Mouse (Mus musculus) olfactory bulb, adult 2 months (tissue): Measurements from ENCODE around the gene Jade1.

Source experiments
- CTCF ChIP-seq: fragments of 200-500 bp; IDR thresholded peaks from 2 replicates; pipeline ENCODE4 v1.5.1; 2012; ENCODE audit warnings: low read depth, mild to moderate bottlenecking, low read length, moderate library complexity; ENCODE audit not compliant: insufficient read depth
- POLR2A ChIP-seq: fragments of 200-500 bp; IDR thresholded peaks from 2 replicates; pipeline ENCODE4 v1.6.1; 2012; ENCODE audit warnings: mild to moderate bottlenecking, low read depth, low read length, moderate library complexity; ENCODE audit not compliant: insufficient read depth

DNA sequence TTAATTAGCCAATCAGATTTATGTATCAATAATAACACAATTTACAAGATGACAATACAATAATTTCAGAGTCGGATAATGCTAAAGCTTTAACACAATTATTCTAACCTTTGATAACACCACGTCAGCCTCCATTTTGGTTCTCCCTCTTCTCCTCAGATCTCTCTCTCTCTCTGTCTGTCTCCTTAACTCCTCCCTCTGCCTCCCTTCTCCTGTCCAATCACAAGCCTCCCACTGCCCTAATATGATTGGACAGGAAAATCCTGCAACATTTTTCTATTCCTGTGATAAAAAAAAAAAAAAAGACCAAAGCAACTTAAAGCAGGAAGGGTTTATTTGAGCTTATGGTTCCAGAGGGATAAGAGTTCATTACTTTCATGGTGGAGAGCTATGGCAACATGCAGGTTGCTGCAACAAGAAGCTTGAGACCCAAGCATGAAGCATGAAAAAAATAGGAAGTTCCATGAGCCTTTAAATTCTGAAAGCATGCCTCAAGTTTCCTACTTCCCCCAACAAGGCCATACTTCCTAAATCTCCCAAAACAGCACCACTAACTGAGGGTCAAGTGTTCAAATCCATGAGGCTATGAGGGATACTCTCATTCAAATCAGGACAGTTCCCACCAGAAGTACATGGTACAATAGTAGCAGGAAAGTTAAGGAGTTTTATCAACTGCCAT lies 27.1 kb upstream of the Jade1 start:
- TF ChIP-seq CTCF, result no peak
- no peak for TF ChIP-seq POLR2A
